Mouse (Mus musculus) CH12F3 (cell line): ENCODE data around the gene Pom121l2.

ENCODE experiments used
- in situ Hi-C: fragments of 300-500 bp; cut with MboI; formaldehyde crosslinking; loops from 2 replicates; pipeline ENCODE4 v1.14.3; 2020; ENCODE audit warnings: low sequenced_read_pairs

Pom121l2 gene

DNA sequence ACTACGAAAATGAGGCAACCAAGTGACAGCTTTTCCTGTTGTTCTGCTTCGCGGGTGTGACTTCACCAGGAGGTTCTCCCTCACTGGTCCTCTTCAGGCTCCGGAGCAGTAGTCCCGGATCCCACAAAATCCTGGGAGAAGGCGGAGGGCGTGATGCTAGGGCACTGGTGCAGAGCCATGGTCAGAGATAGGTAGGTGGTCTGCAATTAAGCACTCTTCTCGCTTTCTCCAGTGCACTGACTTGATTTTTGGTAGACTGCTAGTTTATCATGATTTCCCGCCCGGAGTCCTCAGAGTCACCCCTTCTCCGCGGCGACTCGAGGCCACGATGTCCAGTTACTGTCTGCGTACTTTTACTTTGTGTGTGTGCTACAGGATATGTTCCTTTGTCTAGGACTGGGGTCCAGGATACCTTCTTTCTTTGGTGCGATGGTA is 33.4 kb downstream of the Pom121l2 start:
- in situ Hi-C loops: loop anchor here (25.0 kb wide), 2 partner anchors 152 to 1423 kb away; no protein-coding TSS in a partner anchor

DNA sequence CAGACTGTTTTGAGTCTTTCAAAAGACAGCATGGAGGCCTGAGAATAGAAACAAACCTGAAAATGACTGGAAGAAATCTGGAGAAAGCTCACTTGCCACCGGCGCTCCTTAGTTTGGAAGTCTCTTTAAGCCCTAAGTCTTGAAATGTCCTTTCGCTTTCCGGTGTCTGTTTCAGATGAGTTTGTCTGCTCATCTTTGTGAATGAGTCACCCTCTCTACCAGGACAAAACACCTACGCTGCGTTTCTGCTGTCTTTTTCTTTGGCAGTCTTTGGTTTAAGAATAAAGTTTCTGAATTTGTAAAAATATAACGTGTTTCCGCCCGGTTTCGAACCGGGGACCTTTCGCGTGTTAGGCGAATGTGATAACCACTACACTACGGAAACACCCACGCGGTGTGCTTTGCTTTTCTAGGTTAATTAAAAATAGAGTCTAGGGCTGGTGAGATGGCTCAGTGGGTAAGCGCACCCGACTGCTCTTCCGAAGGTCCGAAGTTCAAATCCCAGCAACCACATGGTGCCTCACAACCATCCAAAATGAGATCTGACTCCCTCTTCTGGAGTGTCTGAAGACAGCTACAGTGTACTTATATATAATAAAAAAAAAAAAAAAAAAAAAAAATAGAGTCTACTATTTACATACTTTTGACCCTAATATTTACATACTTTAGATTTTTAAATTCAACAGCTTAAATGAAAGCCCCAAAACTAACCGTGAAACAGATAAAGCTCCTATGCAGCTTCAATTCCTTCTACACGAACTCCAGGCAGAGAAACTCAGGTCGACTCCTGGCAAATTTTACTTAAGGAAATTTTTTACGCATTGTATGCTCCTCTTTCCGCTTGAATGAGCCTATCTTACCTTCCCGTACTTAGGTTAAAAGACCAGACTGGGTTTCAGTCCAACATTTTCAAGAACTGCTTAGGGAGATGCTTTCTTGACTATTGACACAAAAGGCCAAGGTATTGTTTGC is 34.8 kb downstream of the Pom121l2 start:
- in situ Hi-C loops: loop anchor here (25.0 kb wide), 2 partner anchors 153 to 1422 kb away; no protein-coding TSS in a partner anchor

DNA sequence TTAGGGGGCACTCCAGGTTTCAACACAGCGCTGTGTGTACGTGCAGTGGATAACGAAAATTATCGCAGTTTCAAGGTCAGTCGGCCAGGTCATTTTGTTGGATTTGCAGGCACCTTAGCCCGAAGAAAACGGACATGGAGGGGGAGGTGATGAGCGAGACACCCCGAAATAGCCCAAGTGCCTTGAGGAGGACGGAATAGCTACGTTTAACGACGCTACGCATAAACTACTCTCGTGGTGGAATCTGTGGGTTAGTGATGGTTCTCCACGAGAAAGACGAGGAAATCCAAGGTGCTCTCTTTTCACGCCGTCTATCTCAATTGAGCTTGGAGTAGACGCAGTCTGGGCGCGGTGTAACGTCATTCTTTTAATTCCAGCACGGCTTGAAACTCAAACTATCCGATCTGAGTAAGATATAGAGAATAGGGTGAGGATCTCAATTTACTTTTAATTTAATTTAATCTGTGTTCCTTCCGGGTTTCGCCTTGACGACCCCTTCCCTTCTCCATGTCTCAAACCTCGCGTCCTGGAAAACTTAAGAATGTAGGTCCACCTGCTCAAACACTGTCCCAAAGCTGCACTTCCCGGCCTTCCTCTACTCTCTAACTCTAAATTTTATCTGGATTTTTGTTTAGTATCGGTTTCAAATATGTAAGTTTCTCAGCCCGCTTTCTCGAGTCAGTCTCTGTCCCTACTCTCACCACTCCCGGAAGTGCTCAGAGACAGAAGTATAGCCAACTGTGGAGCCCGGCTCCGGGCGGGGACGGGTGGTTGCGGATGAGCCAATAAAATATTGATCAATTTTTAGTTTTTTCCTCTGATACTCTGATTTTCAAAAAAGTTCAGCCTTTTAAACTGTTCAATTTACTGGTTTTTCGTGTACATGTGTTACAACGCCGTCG is 39.2 kb downstream of the Pom121l2 start:
- in situ Hi-C loops: loop anchor here (10.0 to 25.0 kb wide), 3 partner anchors 95 to 1417 kb away; no protein-coding TSS in a partner anchor

DNA sequence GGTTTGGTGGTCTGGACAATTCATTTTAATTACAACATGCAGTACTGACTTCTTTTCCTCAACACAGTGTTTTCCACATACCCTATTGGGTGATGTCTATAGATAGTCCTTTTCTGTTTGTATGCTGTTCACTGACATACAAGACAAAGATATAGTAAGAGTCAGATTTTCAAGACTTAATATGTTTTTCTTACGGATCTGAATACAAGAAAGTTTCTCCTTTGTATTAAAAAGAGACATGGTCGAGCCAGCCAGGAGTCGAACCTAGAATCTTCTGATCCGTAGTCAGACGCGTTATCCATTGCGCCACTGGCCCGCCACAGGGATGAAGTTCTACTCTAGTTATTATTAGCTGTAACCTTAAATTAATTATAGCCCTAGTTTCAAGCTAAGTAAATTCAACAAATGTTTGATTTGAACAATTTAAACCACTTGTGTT is 39.9 kb downstream of the Pom121l2 start:
- in situ Hi-C loops: loop anchor here (10.0 to 25.0 kb wide), 3 partner anchors 96 to 1416 kb away; no protein-coding TSS in a partner anchor

DNA sequence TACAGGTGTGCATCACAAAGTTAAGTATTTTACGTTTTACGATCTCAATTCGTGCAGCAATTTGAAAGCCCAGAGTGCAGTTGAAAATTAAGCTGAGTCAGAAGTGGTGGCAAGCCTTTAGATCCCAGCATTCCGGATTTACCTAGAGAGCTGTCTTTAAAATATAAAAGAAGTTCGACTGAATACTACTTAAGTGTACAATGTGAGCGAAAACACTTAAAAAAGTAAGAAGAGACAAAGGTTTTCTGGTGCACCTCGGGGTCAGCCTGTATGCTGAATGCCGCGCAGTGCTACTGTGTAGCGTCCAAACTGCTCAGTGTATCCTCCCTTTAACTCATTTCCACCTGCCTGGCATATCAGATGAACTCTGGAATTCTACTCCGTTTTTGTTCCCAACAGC is 40.6 kb downstream of the Pom121l2 start:
- in situ Hi-C loops: loop anchor here (10.0 to 25.0 kb wide), 3 partner anchors 97 to 1416 kb away; no protein-coding TSS in a partner anchor

DNA sequence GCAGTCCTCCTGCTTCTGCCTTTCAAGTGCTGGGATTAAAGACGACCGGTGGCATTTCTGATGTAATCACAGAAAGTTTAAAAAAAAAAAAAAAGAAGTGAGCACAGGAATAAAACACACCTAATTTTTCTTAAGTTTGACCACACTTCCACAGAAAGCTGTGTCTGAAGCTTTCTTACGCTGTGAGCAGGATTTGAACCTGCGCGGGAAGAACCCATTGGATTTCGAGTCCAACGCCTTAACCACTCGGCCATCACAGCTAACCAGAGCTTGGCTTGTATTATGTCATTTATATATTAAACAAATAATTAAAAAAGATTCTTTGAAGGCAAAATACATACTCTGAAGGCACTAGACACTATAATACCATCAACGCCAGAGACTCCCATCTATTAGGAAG is 41.2 kb downstream of the Pom121l2 start:
- in situ Hi-C loops: loop anchor here (10.0 to 25.0 kb wide), 3 partner anchors 97 to 1415 kb away; no protein-coding TSS in a partner anchor

DNA sequence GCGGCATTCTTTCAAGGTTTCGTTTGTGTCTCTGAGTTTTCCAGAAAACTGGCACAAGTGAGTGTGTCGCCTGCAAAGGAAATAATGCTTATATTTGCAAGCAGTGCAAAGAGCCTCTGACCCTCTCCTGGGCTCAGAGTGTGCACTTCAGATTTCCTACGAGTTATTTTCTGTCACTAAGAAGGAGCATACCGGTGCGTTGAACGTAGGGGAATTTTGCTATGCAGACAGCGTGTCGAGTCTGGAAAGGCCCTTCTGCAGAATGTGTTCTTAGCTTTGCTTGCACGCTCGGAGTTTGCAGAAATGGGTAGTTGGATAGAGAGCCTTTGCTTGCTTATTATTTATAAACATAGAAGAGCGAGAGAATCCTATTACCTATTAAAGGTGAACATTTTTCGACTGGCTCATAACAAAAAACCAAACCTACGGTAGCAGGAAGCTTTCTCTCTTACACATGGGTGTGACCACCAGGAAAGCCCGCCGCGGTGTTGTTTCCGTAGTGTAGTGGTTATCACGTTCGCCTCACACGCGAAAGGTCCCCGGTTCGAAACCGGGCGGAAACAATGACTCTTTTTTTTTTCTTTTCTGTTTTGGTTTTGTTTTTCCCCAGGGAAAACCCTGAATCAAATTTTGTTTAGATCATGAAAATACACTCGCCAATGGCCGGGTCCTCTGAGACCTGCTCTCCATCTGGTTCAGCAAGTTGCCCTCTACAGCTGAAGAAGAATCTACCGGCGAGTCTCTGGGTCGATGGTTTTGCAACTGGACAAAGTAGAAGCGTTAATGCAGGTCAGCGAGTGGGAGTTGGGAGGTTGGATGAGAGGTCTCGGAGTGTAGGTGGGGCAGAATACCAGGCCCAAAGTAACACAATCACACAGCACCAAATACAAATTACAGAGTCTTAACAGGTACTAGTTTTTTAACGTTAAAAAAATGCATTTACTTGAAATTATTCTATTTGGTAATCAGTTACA is 45.4 kb downstream of the Pom121l2 start:
- in situ Hi-C loops: loop anchor here (10.0 to 25.0 kb wide), 2 partner anchors 102 to 1736 kb away; partner anchors contain the start of genes Hist1h1a, Hist1h2ab, Hist1h3a and Hist1h3b

DNA sequence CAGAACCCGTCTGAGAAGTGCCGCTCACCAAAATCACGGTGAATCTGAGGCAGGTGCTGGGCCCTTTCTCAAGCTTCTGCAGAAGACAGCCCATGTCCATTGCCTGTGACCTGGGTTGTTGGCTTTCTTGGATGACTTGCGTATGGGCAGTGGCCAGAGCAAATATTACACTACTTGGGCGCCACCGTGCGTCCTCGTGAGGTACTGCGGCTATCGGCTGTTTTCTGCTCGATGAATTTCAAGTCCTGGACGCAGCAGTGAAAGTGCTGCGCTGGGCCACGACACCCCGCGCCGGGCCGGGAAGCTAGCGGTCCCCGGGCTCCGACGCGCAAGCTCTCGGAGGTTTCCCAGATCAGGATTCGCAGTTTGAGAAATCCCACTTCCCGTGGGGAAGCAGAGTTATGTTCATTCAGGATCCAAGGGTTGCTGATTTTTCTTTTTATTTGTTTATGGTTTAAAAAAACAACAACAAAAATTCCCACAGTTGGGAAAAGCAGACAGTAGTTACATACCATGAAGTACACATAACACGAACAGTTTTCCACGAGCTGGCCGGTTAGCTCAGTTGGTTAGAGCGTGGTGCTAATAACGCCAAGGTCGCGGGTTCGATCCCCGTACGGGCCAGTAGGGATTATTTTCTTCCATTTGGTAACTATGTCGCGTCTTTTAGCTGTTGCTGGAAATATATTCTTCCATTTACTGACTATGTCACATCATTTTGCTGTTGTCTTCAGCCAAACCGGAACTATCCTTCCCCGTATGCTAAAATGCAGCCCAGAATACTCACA is 47.9 kb downstream of the Pom121l2 start:
- in situ Hi-C loops: loop anchor here (10.0 to 25.0 kb wide), 2 partner anchors 104 to 1733 kb away; partner anchors contain the start of genes Hist1h1a, Hist1h2ab, Hist1h3a and Hist1h3b

DNA sequence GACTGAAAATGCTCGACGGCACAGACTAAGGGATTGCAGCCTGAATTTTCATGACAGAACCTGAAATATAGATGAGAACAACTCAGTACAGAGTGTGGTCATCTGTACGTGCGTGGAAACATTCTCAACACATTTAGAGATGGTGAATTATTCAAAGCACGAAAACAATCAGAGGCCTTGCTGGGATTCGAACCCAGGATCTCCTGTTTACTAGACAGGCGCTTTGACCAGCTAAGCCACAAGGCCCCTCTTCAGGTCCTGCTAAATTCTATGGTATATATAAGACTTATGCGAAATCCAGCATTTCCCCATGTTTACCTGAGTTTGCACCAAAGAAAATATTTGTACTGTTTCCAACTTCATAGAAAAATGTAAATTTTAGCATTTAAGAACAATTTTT is 48.9 kb downstream of the Pom121l2 start:
- in situ Hi-C loops: loop anchor here (10.0 to 25.0 kb wide), 4 partner anchors 105 to 1732 kb away; partner anchors contain the start of genes Hist1h1a, Hist1h2ab, Hist1h2ai and Hist1h2bl

DNA sequence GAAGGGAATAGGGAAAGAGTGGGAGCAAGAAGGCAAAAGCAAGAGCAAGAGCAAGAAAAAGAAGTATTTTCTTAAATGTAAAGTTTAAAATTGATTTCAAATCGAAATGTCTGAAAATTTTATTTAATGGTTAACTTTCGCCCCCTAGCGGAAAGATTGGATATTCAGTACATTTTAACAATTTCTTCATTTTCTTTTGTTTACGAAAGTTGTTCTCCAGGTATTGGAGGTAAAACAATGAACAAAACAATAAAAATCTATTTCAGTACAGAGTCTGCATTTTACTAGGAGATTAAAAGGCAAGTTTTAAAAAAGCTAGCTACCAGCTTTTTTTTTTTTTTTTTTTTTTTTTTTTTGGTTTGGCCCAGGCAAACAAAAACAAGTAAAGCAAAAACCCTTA is 49.5 kb downstream of the Pom121l2 start:
- in situ Hi-C loops: loop anchor here (10.0 to 25.0 kb wide), 3 partner anchors 316 to 1732 kb away; partner anchors contain the start of genes Hist1h1a, Hist1h2ab, Hist1h2ai and Hist1h2bl

DNA sequence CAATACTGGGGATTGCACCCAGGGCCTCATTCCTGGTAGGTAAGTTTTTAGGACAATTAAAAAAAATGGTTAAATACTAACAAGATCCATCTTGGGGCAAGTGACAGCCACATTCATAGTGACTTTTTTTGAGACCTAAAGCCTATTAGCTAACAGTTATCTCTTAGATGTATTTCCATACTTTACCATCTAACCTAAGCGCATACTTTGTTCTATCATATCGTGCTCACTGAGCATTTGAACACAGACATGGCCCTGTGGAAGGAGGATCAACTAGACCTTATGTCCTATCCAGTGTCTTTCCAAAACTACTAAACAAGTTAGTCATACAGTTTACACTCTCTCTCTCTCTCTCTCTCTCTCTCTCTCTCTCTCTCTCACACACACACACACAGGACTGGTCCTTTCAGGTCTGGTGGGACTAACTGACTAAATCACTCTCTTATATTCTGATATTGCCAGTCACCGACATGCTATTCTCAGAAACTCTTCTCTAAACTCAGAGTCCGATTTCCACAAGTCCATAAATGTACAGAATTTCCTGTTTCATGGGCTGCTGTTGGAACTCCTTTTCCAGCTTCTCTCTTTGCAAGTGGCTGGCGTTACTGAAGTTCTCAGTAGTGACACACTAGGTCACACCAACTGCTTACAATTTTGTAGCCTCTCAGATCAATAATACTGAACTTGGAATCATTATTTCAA is 52.9 kb downstream of the Pom121l2 start:
- in situ Hi-C loops: loop anchor here (10.0 to 25.0 kb wide), 3 partner anchors 319 to 1728 kb away; partner anchors contain the start of genes Hist1h1a, Hist1h2ab, Hist1h2ai and Hist1h2bl

DNA sequence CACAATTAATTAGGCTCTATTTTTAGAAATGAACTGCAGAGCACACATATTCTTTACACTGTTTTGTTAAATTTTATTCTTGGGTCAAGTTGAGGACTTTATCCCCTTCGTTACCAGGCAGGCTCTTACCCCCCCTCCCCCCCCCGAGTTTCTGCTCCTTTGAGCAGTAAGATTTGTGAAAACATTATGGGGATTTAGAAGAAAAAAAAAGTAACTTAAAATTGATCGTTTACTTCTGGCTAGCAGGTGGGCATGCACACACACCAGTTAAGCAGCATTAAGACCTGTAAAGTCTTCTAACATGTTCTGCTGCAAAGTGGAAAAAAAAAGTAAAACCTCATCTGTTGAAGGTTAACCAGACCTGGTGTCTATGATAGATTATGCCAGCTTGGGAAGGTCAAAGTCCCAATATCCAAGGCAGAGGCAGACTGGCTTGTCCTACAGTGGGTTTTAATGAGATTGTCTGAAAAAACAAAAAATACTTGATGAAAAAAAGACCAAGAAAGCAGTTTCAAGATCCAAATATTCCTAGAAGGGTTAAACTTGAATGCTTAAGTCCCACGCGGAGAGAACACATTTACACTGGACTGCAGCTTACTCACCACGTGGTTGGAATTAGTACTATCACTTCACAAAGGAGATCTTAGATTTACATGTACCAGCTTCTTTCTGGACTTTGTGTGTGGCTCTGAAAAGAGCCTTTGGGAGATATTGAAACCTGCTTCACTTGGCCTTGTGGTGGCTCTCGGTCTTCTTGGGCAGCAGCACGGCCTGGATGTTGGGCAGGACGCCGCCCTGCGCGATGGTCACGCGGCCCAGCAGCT is 53.7 kb downstream of the Pom121l2 start:
- in situ Hi-C loops: loop anchor here (10.0 to 25.0 kb wide), 3 partner anchors 320 to 1728 kb away; partner anchors contain the start of genes Hist1h1a, Hist1h2ab, Hist1h2ai and Hist1h2bl

DNA sequence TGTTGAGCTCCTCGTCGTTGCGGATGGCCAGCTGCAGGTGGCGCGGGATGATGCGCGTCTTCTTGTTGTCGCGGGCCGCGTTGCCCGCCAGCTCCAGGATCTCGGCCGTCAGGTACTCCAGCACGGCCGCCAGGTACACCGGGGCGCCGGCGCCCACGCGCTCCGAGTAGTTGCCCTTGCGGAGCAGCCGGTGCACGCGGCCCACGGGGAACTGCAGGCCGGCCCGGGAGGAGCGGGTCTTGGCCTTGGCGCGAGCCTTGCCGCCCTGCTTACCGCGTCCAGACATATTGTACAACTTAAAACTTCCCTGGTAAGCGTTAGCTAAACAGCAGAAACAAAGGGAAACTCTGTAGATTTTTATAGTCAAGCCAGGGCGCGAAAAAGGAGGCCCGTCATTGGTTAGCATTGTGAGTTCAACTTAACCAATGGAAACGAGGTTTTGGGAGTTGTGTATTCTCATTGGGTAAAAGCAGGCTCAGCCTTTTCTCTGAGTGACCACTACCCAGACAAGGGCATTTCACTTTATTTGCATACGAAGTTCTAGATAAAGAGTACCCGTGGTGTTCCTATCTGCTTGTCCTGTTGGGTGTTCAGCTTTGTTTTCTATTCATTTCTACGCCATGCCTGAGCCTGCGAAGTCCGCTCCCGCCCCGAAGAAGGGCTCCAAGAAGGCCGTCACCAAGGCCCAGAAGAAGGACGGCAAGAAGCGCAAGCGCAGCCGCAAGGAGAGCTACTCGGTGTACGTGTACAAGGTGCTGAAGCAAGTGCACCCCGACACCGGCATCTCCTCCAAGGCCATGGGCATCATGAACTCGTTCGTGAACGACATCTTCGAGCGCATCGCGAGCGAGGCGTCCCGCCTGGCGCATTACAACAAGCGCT is 54.5 kb downstream of the Pom121l2 start, which contains the start of the genes Hist1h2ah and Hist1h2bk:
Hist1h2ah (minus strand) TSS at position 302 of the 882 bp plus-strand sequence.
Hist1h2bk (plus strand) TSS at position 604 of the 882 bp plus-strand sequence.
- in situ Hi-C loops: loop anchor here (10.0 to 25.0 kb wide), 3 partner anchors 321 to 1727 kb away; partner anchors contain the start of genes Hist1h1a, Hist1h2ab, Hist1h2ai and Hist1h2bl

DNA sequence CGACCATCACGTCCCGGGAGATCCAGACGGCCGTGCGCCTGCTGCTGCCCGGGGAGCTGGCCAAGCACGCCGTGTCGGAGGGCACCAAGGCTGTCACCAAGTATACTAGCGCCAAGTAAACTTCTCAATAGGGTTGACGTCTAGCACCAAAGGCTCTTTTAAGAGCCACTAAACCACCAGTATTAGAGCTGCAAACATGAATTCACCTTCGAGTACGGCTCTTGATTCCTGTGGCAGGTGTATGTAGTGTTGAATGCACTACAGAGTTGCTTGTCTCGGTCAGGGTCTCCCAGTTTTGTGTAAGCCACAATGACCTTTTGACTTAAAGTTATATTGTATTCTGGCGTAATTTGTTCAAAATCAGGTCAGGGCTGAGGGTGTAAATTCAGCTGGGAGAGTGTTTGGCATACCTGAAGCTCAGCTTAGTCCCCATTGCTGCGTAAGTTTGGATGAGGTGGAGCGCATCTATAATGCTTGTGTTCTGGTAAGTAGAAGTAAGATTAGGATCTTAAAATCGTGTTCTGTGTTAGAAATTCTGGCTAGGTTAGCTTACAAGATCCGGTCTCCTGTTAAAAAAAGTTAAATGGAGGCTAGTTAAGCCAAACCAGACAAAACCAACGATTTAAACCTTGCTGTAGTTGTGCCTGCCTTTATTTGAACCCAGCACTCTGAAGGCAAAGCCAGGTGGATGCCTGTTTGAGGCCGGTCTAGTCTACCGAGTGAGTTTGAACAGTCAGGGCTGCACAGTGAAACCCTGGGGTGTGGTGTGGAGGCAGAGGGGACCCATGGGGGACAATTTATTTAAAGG is 55.4 kb downstream of the Pom121l2 start:
- in situ Hi-C loops: loop anchor here (10.0 to 25.0 kb wide), 3 partner anchors 322 to 1726 kb away; partner anchors contain the start of genes Hist1h1a, Hist1h2ab, Hist1h2ai and Hist1h2bl
